Mouse (Mus musculus) lung, postnatal 0 days (tissue): ENCODE results near the gene Ehf. TPM values are rescaled to one million over a fixed set of nuclear protein-coding genes. Genes with fewer than 3 reads are reported as not detected.

Experiments
- ATAC-seq: fragments of 200-750 bp; cut with Nextera tagmentation; 2 replicates; pipeline ENCODE4 v1.8.0; 2017; ENCODE audit warnings: moderate library complexity
- DNase-seq: peaks from one replicate; pipeline ENCODE4 v3.0.0-alpha.2; 2016; ENCODE audit warnings: low spot score
- H3K27ac ChIP-seq: fragments of 300-500 bp; sonication (generic); 2 replicates; pipeline ENCODE4 v1.5.1; 2014; ENCODE audit warnings: antibody characterized with exemption, mild to moderate bottlenecking, low read length, mixed read lengths
- H3K27me3 ChIP-seq: fragments of 300-500 bp; sonication (generic); replicated peaks from 2 replicates; pipeline ENCODE4 v1.6.1; 2014; ENCODE audit warnings: low read length, mixed read lengths; ENCODE audit not compliant: insufficient read depth
- H3K36me3 ChIP-seq: fragments of 300-500 bp; sonication (generic); 2 replicates; pipeline ENCODE4 v1.6.1; 2014; ENCODE audit warnings: low read length, mixed read lengths; ENCODE audit not compliant: insufficient read depth
- H3K4me1 ChIP-seq: fragments of 300-500 bp; sonication (generic); 2 replicates; pipeline ENCODE4 v1.6.1; 2014; ENCODE audit warnings: antibody characterized with exemption, low read depth, low read length, mixed read lengths; ENCODE audit not compliant: insufficient read depth
- H3K4me2 ChIP-seq: fragments of 300-500 bp; sonication (generic); replicated peaks from 2 replicates; pipeline ENCODE4 v1.6.1; 2014; ENCODE audit warnings: low read depth, mild to moderate bottlenecking, low read length, moderate library complexity, mixed read lengths
- H3K4me3 ChIP-seq: fragments of 300-500 bp; sonication (generic); 2 replicates; pipeline ENCODE4 v1.5.1; 2014; ENCODE audit warnings: low read depth, low read length
- H3K9ac ChIP-seq: fragments of 300-500 bp; sonication (generic); replicated peaks from 2 replicates; pipeline ENCODE4 v1.6.1; 2014; ENCODE audit warnings: low read depth, mild to moderate bottlenecking
- H3K9me3 ChIP-seq: fragments of 300-500 bp; sonication (generic); 2 replicates; pipeline ENCODE4 v1.6.1; 2016; ENCODE audit warnings: low read length, mixed read lengths
- CTCF ChIP-seq: IDR thresholded peaks from 2 replicates; pipeline ENCODE4 v1.5.1; 2016; ENCODE audit warnings: antibody characterized with exemption, mild to moderate bottlenecking
- EP300 ChIP-seq: IDR thresholded peaks from 2 replicates; pipeline ENCODE4 v1.6.1; 2016; ENCODE audit warnings: antibody characterized with exemption, mild to moderate bottlenecking, control low read depth
- WGBS: fragments of 180-500 bp; shearing (Covaris S2); extraction: QIAGEN DNeasy Blood & Tissue Kit; methylation state at CpG from one replicate; pipeline ENCODE4 v1.1.7; 2014; 5-methylcytosine and 5-hydroxymethylcytosine counted together
- polyA plus RNA-seq: library from polyadenylated mRNA; unstranded; fragments of >200 nt; fragmentation: Nextera tagmentation; extraction: Ambion mirVana; gene quantifications from 2 replicates; pipeline ENCODE4 v1.2.1, GENCODE M21; 2015

Ehf gene
- polyA plus RNA-seq, 1 experiment from 2014 or later = 4.9 TPM

DNA sequence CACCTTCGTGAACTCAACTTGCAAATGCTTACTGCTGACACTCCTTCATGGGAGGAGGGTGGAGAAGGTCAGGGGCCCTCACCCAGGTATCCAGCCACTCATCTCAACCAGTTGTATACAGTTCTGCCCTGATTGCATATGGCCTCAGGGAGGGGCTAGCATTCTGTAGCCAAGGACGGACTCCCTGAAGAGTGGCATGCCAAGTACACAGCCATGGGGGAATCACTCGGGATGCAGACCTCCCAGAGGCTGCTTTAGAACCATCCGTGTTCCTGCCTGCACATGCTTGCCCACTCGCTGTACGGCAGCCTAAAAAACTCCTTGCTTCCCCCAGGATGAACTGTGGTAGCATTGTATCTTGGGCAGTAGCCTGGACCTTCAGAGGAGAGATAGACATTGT is 35.6 kb upstream of the Ehf start:
- no peak for TF ChIP-seq CTCF
- TF ChIP-seq EP300 = no peak
- Histone ChIP-seq H3K36me3 (no peaks in the 10 kb centered on the region), H3K27ac (no peak overlapping the region), H3K27me3 (no peaks in the 10 kb centered on the region), H3K4me3 (no peak overlapping the region), H3K9me3 (no peaks in the 10 kb centered on the region), H3K9ac (no peak overlapping the region), H3K4me2 (no peak overlapping the region), H3K4me1 (no peaks in the 10 kb centered on the region)
- ATAC-seq (no peak), DNase-seq (no peak)
- WGBS = 69% methylated on average over 6 of the region's 6 CpGs

DNA sequence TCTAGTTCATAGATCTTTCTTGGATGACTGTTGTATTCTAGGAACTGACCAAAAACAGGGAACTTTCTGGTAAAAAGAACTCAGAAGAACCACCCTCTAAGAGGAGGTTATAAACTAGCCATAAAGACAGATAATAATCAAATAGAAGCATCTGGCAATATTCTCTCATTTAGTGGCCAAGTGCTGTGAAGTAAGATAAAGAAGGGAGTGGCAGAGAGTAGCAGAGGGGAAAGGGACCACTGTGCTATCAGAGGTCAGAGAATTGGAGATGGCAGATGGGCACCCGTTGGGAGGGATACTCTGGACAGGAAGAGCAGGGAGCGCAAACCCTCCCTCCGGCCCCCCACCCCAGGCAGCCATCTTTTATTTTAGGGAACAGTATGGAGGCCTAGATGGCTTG is 34.3 kb upstream of the Ehf start:
- H3K4me3 ChIP-seq = no peak overlapping the region
- DNase-seq = no peak
- no peak for ATAC-seq
- H3K27ac ChIP-seq = no peak overlapping the region
- no peaks in the 10 kb centered on the region for H3K27me3 ChIP-seq
- no peaks in the 10 kb centered on the region for H3K4me1 ChIP-seq
- H3K9ac ChIP-seq = no peak overlapping the region
- WGBS = 79% methylated on average over 3 of the region's 3 CpGs
- H3K4me2 ChIP-seq = no peak overlapping the region
- H3K36me3 ChIP-seq = no peaks in the 10 kb centered on the region
- H3K9me3 ChIP-seq = no peaks in the 10 kb centered on the region
- TF ChIP-seq EP300 (no peak), CTCF (no peak)

DNA sequence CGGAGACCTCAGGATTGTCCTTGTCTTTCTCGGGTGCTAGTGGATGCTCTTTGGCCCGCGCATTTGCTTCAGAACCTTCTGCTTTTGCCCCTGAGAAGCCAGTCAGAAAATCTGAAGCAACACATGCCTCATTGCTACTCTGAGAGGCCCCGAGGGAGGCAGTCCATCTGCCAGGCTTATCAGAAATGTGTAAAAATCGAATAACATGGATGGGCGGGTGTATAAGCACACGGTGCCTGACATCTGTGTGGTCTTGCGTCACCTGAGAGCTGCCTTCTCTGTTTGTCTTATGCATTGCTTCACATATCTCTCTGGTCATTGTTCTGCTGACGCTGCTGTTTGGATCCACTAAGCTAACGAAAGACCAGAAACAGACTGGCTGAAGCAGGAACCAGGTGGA is 33.5 kb upstream of the Ehf start:
- WGBS = 61% methylated on average over 11 of the region's 11 CpGs
- TF ChIP-seq EP300 (no peak), CTCF (no peak)
- Histone ChIP-seq H3K9ac (no peak overlapping the region), H3K4me2 (no peak overlapping the region), H3K4me3 (no peak overlapping the region), H3K36me3 (no peaks in the 10 kb centered on the region), H3K4me1 (no peaks in the 10 kb centered on the region), H3K27ac (no peak overlapping the region), H3K27me3 (no peaks in the 10 kb centered on the region), H3K9me3 (no peaks in the 10 kb centered on the region)
- no peak for DNase-seq
- no peak for ATAC-seq

GRCm38 (mm10) chr2:103336000-103336399 is 32.9 kb upstream of the Ehf start:
- Histone ChIP-seq H3K27ac (no peak overlapping the region), H3K4me2 (no peak overlapping the region), H3K9me3 (no peaks in the 10 kb centered on the region), H3K27me3 (no peaks in the 10 kb centered on the region), H3K4me1 (no peaks in the 10 kb centered on the region), H3K9ac (no peak overlapping the region), H3K36me3 (no peaks in the 10 kb centered on the region), H3K4me3 (no peak overlapping the region)
- 79% methylated on average over 3 of the region's 3 CpGs for WGBS
- ATAC-seq (no peak), DNase-seq (no peak)
- TF ChIP-seq CTCF (no peak), EP300 (no peak)

DNA sequence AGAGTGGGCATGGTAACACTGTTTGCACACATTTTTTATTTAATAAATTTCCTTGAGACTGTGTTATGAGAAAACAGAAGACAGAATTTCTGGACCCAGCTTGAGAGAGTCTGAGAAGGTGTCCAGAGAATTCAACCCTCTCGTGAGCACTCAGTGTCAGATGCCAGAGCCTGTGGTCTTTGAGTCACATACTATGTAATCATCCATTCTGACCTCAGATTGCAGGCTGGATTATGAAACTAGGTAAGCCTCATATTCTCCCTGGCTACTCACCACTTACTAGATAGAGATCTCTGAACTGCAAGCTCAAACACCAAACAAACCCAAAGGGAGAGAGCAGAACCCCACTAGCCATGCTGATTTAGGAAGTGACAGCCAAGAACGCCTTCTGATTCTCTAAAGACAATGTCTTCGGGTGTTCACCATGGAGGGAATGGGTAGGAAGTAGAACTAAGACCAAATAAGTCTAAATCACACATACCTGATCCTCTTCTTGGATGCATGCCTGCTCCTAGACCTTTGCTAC is 28.7 kb upstream of the Ehf start:
- Histone ChIP-seq H3K27me3 (no peaks in the 10 kb centered on the region), H3K4me3 (no peak overlapping the region), H3K9ac (no peak overlapping the region), H3K4me2 (no peak overlapping the region), H3K36me3 (no peaks in the 10 kb centered on the region), H3K9me3 (no peaks in the 10 kb centered on the region), H3K4me1 (no peaks in the 10 kb centered on the region), H3K27ac (no peak overlapping the region)
- WGBS = 70% methylated on average over 3 of the region's 3 CpGs
- ATAC-seq = no peak
- TF ChIP-seq EP300 (no peak), CTCF (no peak)
- no peak for DNase-seq

- H3K4me2 ChIP-seq = no peak overlapping the region
- no peak overlapping the region for H3K4me3 ChIP-seq
- TF ChIP-seq EP300 (no peak), CTCF (no peak)
- H3K4me1 ChIP-seq = peaks cover 4% of the 10 kb centered on the region; the same call in 1 of the 2 replicates
- H3K27me3 ChIP-seq = no peaks in the 10 kb centered on the region
- DNase-seq = no peak
- ATAC-seq = no peak
- H3K27ac ChIP-seq = no peak overlapping the region
- WGBS = 77% methylated on average over 4 of the region's 4 CpGs
- no peaks in the 10 kb centered on the region for H3K9me3 ChIP-seq
- no peak overlapping the region for H3K9ac ChIP-seq
- H3K36me3 ChIP-seq = no peaks in the 10 kb centered on the region
Measured at GRCm38 (mm10) chr2:103328731-103329130, 25.7 kb upstream of the Ehf start.
